Mouse (Mus musculus): ENCODE results near the gene Cmss1. TPM values are rescaled to one million over a fixed set of nuclear protein-coding genes. Genes with fewer than 3 reads are reported as not detected.

Cmss1 gene
- polyA plus RNA-seq, 1 experiment from 2014 or later: 36.9 TPM

DNA sequence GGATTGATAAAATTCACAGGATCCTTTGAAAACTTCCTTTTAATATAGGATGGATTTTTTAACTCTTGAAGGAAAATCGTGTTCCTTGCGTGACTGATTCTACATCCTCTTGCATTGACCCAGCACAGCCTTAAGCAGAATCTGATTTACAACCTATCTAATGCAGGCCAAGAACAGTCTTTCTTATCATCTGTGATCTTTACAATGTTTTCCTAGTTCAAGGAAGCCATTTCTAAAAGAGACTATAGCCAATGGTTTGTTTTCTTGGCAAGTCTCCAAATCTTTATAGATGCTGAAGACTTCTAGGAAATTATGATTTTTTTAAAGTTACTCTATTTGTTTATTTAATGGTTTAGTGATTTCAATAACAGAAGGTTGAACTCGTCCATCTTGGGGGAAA is 234.5 kb downstream of the Cmss1 start:
- Histone ChIP-seq H3K36me3 (no peaks in the 10 kb centered on the region), H3K4me2 (no peak overlapping the region), H3K27ac (no peak overlapping the region), H3K4me3 (replicated peaks) (no peak overlapping the region), H3K9me3 (replicated peaks) (no peaks in the 10 kb centered on the region), H3K4me1 (replicated peaks) (no peaks in the 10 kb centered on the region), H3K9ac (no peak overlapping the region), H3K27me3 (no peaks in the 10 kb centered on the region)
- ATAC-seq (ENCODE audit: low read depth) (no peak), DNase-seq (no peak)
- WGBS (ENCODE audit: insufficient replicate concordance): 73% methylated on average over 3 of the region's 3 CpGs

DNA sequence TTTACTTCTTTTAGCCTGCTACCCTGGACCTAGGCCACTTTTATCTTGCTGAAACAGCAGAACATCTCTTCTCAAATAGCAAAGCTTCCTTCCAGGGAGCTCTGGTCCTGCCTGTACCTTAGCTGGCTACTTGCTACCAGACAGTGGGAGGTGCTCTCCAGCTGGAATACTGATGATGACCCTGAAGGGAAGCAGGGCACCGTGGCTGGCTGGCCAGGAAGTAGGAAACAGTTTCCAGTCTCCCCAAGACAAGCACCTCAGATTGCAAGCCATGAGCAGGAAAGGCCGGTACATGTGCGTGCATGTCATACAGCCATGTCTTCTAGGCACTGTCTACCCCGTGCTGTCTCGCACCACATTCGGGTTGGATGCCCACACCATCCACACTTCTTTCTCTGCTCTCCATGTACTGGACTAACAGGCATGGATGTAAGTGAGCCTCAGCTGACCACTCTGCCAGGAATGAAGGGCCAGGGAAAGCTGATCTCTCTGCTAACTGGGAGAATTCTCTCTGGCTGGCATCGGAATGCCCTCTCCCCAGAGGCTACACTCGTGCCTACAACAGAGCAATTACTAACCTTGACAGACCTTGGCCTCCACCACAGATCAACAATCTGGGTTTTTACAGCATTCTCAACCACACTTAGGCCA is 236.7 kb downstream of the Cmss1 start:
- no peak overlapping the region for H3K4me2 ChIP-seq
- H3K4me3 ChIP-seq (replicated peaks): no peak overlapping the region
- DNase-seq (no peak), ATAC-seq (ENCODE audit: low read depth) (no peak)
- no peaks in the 10 kb centered on the region for H3K27me3 ChIP-seq
- no peak overlapping the region for H3K9ac ChIP-seq
- no peak overlapping the region for H3K27ac ChIP-seq
- 73% methylated on average over 8 of the region's 8 CpGs for WGBS (ENCODE audit: insufficient replicate concordance)
- no peaks in the 10 kb centered on the region for H3K4me1 ChIP-seq (replicated peaks)
- H3K9me3 ChIP-seq (replicated peaks): no peaks in the 10 kb centered on the region
- no peaks in the 10 kb centered on the region for H3K36me3 ChIP-seq

DNA sequence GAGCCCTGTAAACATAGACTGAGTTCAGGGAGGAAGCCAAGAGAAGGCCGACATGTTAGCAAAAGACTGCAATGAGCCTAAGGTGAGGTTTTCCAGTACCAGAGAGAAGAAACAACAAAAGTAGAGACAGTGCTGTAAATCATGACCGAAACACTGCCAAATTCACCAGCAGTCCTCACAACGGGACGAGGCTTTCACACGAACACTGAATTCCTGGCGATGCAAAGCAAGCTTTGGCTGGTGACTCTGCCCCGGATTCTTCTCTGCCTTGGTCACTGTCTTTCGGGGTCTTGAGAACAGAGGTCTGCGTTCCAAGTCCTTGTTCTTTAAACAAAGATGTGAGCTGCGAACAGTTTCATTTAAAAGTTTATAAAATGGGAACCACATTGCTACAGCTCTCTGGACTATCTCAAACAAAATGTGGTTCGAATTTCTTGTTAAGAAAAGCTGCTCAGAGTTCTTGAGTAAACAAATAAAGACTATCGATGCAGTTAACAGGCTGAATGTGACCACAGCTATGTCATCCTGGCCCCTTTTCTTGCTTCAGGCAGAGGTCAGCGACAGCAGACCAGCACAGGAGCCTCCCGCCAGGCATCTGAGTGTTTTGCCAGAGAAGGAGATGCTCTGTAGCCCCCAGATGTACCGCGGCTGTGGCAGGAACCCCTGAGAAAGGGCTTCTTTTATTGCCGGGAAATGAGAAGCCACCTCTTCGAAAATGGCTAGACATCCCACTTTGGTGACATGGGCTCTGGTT is 239.5 kb downstream of the Cmss1 start:
- H3K4me2 ChIP-seq: no peak overlapping the region
- no peak overlapping the region for H3K27ac ChIP-seq
- no peak overlapping the region for H3K4me3 ChIP-seq (replicated peaks)
- no peaks in the 10 kb centered on the region for H3K36me3 ChIP-seq
- no peaks in the 10 kb centered on the region for H3K27me3 ChIP-seq
- 66% methylated on average over 18 of the region's 18 CpGs for WGBS (ENCODE audit: insufficient replicate concordance)
- no peaks in the 10 kb centered on the region for H3K9me3 ChIP-seq (replicated peaks)
- H3K9ac ChIP-seq: no peak overlapping the region
- ATAC-seq (ENCODE audit: low read depth): no peak
- no peaks in the 10 kb centered on the region for H3K4me1 ChIP-seq (replicated peaks)
- DNase-seq: no peak

DNA sequence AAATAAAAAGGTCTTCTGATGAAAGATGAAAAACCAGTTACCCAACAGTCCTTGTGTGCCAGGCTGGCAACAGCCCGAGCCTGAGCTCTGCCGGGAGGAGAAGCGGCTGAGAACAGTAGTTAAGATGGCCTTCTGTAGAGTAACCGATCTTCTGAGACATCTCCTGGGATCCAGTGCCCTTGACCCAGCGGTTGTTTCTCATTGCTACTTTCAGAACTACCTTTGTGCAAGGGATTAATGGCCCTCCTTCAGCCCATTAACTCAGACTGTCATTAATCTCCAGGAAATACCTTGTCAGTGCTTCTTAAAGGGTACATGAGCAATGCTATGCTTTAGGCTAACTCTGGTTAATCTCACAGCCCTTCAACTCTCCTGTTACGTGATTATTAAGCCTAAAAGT is 240.5 kb downstream of the Cmss1 start:
- Histone ChIP-seq H3K4me3 (replicated peaks) (no peak overlapping the region), H3K27me3 (no peaks in the 10 kb centered on the region), H3K4me2 (no peak overlapping the region), H3K9ac (no peak overlapping the region), H3K4me1 (replicated peaks) (no peaks in the 10 kb centered on the region), H3K36me3 (no peaks in the 10 kb centered on the region), H3K9me3 (replicated peaks) (no peaks in the 10 kb centered on the region), H3K27ac (no peak overlapping the region)
- WGBS (ENCODE audit: insufficient replicate concordance): 76% methylated on average over 6 of the region's 6 CpGs
- no peak for DNase-seq
- ATAC-seq (ENCODE audit: low read depth): no peak

DNA sequence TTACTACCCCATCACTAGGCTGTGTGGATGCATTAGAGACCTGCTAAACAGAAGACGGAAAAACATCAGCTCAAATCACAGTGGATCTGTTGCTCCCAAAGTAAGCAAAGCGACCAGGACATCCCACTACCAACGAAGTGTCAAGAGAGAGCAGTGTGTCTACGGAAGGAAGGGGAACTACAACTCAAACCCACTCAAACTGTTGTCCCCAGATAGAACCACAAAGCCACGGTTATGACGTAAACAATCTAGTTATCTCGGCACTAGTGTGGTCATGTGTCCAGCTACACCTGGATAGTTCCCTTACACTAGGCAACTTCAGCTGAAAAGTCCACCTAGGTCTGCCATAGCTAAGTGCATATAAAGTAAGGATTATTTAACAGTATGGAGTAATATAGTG is 242.2 kb downstream of the Cmss1 start:
- no peak overlapping the region for H3K9ac ChIP-seq
- DNase-seq: no peak
- no peak overlapping the region for H3K27ac ChIP-seq
- no peak overlapping the region for H3K4me3 ChIP-seq (replicated peaks)
- no peaks in the 10 kb centered on the region for H3K36me3 ChIP-seq
- no peaks in the 10 kb centered on the region for H3K9me3 ChIP-seq (replicated peaks)
- ATAC-seq (ENCODE audit: low read depth): no peak
- H3K4me2 ChIP-seq: no peak overlapping the region
- no peaks in the 10 kb centered on the region for H3K4me1 ChIP-seq (replicated peaks)
- no peaks in the 10 kb centered on the region for H3K27me3 ChIP-seq
- WGBS (ENCODE audit: insufficient replicate concordance): 17% methylated on average over 7 of the region's 7 CpGs

DNA sequence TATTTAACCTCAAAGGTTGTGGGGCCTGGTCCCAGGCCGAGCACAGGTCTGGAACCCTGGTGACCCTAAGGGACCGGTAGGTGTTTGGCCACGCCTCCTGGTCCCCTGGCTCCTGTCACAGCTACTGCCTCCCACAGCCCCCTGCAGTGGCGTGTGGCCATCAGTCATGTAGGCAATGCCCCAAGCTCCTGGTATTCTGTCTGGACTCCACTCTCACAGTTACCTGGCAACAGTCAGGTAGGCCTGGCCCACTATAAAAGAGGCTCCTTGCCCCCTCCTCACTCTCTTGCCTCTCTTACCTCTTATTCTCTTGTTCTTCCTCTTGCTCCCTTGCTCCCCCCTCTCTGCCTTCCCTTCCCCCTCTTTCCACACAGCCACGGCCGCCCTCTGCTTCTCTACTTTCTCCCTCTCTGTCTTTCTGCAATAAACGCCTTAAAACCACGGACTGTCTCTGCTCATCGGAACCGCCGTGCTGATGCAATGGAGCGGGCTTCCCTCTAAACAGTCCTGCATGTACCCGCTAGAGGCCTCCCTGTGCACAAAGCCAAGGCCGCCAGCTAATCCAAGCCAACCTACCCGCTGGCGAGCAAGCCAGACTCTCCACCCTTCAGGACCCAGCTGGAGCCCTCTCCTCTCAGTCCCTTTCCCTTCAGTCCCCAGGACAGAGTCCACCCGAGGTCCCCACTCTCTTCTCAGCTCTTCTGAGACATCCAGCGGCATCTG is 243.8 kb downstream of the Cmss1 start:
- peak; percentile 39 for ATAC-seq (ENCODE audit: low read depth)
- Histone ChIP-seq H3K27ac (no peak overlapping the region), H3K27me3 (no peaks in the 10 kb centered on the region), H3K36me3 (no peaks in the 10 kb centered on the region), H3K4me1 (replicated peaks) (no peaks in the 10 kb centered on the region), H3K4me3 (replicated peaks) (no peak overlapping the region), H3K9ac (no peak overlapping the region), H3K9me3 (replicated peaks) (no peaks in the 10 kb centered on the region), H3K4me2 (no peak overlapping the region)
- WGBS (ENCODE audit: insufficient replicate concordance): 43% methylated on average over 18 of the region's 18 CpGs
- no peak for DNase-seq

DNA sequence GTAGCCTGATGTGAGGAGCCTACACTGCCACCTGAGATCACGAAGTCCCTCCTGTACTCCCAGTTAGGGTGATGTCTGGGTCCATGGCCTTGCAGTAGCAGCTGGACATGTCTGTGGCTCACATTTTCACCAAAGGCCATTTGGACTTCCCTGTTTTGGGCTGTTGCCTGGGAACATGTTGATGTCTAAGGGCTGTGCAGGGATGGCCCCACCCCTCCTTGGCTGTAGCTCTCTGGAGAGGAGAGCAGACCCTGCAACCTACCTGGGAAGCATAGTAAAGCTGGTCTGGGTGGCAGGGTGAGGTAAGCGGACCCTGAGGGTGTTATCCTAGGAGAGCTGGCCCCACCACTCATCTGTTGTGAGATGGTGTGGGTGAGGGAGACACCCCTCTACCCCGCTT is 245.9 kb downstream of the Cmss1 start:
- H3K36me3 ChIP-seq: no peaks in the 10 kb centered on the region
- no peaks in the 10 kb centered on the region for H3K4me1 ChIP-seq (replicated peaks)
- H3K27ac ChIP-seq: no peak overlapping the region
- 70% methylated on average over 3 of the region's 3 CpGs for WGBS (ENCODE audit: insufficient replicate concordance)
- H3K4me3 ChIP-seq (replicated peaks): no peak overlapping the region
- no peaks in the 10 kb centered on the region for H3K27me3 ChIP-seq
- DNase-seq: no peak
- ATAC-seq (ENCODE audit: low read depth): no peak
- H3K9ac ChIP-seq: no peak overlapping the region
- H3K9me3 ChIP-seq (replicated peaks): no peaks in the 10 kb centered on the region
- no peak overlapping the region for H3K4me2 ChIP-seq

DNA sequence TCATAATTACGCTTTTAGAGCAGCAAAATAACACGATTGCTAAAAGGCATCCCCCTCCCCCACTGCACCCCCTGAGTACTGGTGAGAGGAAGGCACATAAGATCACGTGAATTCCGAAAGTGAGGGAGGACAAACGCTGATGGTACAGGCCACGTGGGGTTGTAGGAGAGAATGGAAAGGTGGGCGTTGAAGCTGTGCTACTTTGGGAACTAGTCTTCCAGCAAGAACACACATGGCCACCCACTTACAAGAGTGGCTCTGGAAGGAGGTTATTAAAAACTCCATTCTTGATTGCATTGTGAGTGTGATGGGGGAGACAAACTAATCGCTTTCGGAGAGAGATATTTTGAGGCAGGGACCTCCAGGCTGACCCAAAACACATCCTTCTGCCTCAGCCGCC is 247.4 kb downstream of the Cmss1 start:
- H3K27me3 ChIP-seq: no peaks in the 10 kb centered on the region
- H3K4me1 ChIP-seq (replicated peaks): no peaks in the 10 kb centered on the region
- DNase-seq (no peak), ATAC-seq (ENCODE audit: low read depth) (no peak)
- H3K9ac ChIP-seq: no peak overlapping the region
- no peak overlapping the region for H3K27ac ChIP-seq
- H3K4me2 ChIP-seq: no peak overlapping the region
- no peak overlapping the region for H3K4me3 ChIP-seq (replicated peaks)
- no peaks in the 10 kb centered on the region for H3K36me3 ChIP-seq
- no peaks in the 10 kb centered on the region for H3K9me3 ChIP-seq (replicated peaks)
- 79% methylated on average over 10 of the region's 10 CpGs for WGBS (ENCODE audit: insufficient replicate concordance)

DNA sequence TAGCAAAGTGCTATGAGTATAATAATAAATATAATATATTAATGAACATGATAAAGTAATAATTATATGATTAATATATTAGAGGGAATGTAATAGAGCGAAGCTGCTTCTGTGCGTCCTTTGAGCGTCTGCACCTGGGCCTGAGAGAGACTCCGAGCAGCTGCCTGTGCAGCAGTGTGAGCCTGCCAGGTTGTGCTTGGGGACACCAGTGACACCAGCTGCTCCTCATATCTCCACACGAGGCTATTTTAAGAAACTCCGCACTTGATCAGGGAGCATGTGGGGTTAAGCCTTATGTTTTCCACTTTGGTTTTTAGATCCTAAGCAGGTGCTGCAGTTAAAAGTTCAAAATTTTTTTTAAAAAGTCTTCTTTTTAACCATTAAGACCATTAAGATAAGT is 249.7 kb downstream of the Cmss1 start:
- no peaks in the 10 kb centered on the region for H3K4me1 ChIP-seq (replicated peaks)
- DNase-seq: no peak
- H3K9me3 ChIP-seq (replicated peaks): no peaks in the 10 kb centered on the region
- H3K27me3 ChIP-seq: no peaks in the 10 kb centered on the region
- no peaks in the 10 kb centered on the region for H3K36me3 ChIP-seq
- no peak overlapping the region for H3K9ac ChIP-seq
- no peak for ATAC-seq (ENCODE audit: low read depth)
- H3K27ac ChIP-seq: no peak overlapping the region
- H3K4me3 ChIP-seq (replicated peaks): no peak overlapping the region
- H3K4me2 ChIP-seq: no peak overlapping the region
- WGBS (ENCODE audit: insufficient replicate concordance): 88% methylated on average over 6 of the region's 6 CpGs

DNA sequence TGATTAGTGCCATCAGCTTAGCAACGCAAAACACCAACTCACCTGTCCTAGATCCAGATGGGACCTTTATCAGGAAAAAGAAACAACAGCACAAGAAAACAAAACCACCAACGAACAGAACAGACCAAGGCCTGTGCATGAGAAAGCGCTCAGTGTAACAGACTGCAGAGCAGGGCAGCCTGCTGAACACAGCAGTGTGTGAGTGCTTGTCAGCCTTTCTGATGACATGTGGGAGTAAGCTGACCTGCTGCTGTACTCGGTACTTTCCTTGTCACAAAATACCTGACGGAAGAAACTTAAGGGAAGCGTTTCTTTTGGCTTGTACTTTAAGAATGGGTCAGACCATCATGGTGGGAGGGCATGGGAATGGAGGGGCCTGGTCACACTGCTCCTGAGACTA is 250.2 kb downstream of the Cmss1 start:
- Histone ChIP-seq H3K27ac (no peak overlapping the region), H3K9ac (no peak overlapping the region), H3K4me3 (replicated peaks) (no peak overlapping the region), H3K4me1 (replicated peaks) (no peaks in the 10 kb centered on the region), H3K27me3 (no peaks in the 10 kb centered on the region), H3K36me3 (no peaks in the 10 kb centered on the region), H3K4me2 (no peak overlapping the region), H3K9me3 (replicated peaks) (no peaks in the 10 kb centered on the region)
- ATAC-seq (ENCODE audit: low read depth) (no peak), DNase-seq (no peak)
- WGBS (ENCODE audit: insufficient replicate concordance): 64% methylated on average over 6 of the region's 6 CpGs

DNA sequence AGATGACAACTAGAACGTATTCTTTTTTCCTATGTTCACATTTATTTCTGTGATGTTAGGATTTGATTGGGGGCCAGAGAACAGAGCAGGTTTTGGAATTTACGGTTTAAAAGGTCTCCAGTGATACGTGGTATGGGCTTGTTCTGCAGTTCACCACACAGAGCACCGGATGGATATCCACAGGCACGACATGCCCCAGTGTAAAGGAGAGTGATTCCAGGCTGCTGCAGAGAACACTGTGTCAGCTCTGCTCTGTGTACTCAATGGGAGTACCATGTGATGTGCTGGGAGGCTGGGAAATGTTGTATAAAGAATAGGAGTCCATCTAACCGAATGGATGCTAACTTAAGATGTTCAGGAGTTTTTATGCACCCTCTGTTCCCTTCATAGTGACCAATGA is 252.7 kb downstream of the Cmss1 start:
- no peak for ATAC-seq (ENCODE audit: low read depth)
- Histone ChIP-seq H3K4me2 (no peak overlapping the region), H3K36me3 (no peaks in the 10 kb centered on the region), H3K27ac (no peak overlapping the region), H3K4me3 (replicated peaks) (no peak overlapping the region), H3K9me3 (replicated peaks) (no peaks in the 10 kb centered on the region), H3K9ac (no peak overlapping the region), H3K4me1 (replicated peaks) (no peaks in the 10 kb centered on the region), H3K27me3 (no peaks in the 10 kb centered on the region)
- 71% methylated on average over 6 of the region's 6 CpGs for WGBS (ENCODE audit: insufficient replicate concordance)
- no peak for DNase-seq
